Mouse (Mus musculus) cerebral cortex, adult 2 months (tissue): Measurements from ENCODE around the gene Dspp.

Experiments
- WGBS: fragments of 180-500 bp; shearing (Covaris S2); methylation state at CpG from one replicate; pipeline ENCODE4 v1.1.7; 2018; 5-methylcytosine and 5-hydroxymethylcytosine counted together

Gene Dspp

DNA sequence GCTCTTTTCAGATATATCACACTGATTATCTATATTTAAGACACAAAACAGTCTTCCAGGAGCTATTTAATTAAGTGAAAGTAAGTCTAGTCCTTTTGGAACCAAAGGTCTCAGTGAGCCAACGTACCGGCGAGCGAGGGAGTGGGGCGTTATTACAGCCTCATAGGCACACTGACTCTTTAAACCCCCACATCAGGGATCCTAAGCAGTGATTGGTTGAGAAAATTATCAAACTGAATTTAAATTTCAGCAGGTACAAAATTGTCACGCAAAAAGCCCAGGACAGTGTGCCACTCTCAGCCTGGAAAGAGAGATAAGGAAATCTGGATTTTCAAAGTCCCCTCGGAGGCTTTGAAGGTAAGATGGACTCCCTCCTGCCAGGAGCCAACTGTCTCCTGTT is at the start of gene Dspp:
Gene Dspp, plus strand, starts transcription at position 301 of the 400 bp plus-strand sequence.
- WGBS = 94% methylated on average over 7 of the region's 7 CpGs

DNA sequence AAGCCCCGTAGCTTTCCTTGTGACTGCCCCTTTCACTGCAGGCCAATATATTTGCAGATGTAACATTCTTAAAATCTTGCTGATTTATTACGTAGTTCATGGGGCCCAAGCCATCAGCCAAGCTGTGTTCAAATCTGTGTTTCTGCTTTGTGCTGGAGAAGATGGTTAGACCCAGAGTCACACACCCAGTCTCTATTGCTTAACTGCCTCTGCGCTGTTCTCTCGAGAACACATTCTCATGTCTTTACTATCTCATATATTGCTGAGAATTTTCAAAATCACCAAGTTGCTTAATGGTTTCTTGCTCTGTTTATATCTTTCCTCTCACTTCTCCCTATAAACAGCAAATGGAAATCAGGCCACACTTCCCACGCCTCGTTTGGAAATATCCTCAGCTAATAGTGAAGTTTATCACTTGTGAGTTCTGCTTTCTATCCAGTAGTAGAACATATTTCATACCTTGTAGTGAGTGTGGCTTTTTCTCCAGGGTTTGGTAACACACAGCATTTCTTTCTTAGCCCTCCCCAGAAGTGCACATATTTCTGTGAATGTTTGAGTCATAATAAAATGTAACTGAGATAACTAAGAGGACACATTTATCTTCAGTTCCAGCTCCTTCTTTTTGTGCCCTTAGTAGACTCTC is 46.4 kb upstream of the Dspp start:
- WGBS = 68% methylated on average over 6 of the region's 6 CpGs

DNA sequence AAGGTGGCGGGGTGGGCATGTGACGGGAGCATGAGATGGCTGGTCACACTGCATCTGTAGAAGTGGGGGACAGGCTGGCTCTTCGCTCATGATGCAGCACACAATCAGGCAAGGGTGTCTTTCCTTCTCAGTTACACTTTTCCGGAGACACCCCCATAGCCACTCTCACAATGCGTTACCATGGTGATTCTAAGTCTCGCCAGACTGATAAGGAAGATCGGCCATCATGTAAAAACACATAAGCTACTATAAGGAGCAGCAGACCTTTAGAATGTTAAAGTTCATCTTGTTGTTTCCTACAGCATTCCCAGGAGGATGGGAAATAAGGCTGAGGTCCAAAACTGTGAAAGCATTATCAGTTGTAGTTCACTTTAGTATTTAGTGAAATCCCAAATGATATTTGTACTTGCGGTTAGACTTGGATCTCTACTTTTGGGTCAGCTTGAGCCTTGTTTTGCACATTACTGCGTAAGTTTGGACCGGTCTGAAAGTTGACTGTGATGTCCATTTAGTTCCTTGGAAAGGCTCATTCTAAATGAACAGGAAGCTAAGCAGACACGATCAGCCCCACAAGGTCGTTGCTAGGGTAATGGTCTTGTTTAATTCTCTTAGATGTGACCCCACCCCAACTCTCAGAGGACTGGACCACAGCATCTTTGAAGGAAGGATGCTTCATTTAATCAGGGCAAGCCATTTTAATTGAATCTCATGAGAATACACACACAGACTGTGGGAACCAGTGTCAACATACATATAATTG is 43.8 kb upstream of the Dspp start:
- 67% methylated on average over 12 of the region's 12 CpGs for WGBS

DNA sequence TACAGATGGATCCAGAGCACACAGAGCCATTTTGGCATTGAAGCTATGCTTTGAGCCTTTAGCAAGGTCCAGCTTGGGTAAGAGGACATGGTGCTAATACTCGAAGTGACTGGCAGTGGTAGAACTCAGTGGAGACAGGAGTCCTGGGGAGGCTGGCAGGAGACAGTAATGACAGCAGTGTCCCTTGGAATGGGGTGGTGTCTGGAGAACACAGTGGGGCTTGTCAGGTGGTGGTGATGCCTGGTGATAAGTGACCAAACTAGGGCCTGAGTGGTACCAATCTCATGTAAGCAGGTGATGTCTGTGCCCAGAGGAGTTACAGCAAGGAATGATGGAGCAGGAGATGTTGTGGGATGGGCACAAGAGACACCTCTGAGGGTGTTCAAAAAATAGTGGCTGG is 43.2 kb upstream of the Dspp start:
- 82% methylated on average over 1 of the region's 1 CpGs for WGBS

DNA sequence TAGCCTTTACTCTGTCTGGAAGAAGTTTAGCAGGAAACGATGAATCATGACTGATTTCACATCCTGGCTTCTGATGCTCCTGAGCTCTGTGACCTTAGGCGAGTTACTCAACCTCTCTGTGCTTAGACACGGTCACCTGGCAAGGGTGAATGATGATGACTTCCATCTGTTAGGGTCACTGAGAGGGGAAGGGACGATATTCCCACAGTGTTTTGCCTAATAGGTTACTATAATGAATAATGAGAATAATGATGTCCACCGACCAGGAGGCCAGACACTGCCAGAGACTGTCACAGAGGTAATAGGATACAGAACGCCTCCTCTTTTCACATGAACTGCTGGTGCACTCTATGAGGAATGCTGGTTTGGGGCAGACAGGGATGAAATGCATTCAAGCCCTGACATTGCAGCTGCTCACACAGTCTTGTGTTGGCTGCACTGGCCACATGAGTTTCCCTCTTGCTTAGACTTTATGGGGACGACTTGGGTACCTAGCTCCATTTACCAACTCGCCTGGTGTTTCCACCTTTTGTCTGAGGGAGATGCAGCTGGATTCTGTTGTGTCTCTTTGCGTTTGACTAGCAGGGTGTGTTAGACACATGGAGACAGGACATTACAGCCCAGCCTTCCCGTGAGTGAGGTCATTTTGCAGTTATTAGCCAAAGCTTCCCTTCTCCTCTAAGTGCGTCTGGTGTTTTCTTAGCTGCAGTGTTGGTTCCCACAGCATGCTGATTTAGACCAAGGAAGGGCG is 42.1 kb upstream of the Dspp start:
- WGBS = 62% methylated on average over 12 of the region's 12 CpGs

DNA sequence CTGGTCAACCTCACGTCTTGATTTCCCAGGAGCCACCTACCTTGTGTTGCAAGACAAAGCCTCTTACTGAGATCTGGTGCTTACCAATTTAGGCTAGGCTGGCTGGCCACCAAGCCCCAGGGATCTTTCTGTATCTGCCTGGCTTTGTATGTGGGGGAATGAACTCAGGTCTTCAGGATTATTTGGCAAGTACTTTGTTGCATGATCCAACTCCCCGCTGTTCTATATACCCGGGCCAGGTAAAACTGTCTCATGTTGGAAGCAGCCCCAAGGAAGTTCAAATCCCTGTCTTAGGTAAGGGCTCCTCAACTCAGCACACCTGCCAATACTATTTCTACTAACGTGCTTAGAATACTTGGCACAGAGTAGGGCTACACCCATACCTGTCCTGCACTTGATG is 39.6 kb upstream of the Dspp start:
- WGBS = 80% methylated on average over 4 of the region's 4 CpGs

DNA sequence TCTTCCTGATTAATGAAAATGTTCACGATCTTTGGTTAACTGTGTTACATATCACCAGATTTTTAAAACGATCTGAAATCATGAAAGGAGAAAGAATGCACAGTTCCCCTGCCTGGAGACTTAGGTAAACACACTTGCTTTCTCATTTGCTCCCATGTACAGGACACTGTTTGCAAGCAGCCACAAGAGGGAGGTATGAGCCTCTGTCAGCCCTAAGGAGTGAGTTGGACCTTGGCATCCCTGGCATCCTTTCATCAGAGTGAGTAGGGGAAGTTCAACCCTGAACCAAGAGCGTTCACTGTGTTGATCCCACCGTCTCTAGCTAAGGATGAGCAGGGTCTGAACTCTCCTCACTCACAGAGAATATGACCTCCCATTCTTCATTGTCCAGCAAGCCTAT is 39.0 kb upstream of the Dspp start:
- WGBS = 59% methylated on average over 4 of the region's 4 CpGs

DNA sequence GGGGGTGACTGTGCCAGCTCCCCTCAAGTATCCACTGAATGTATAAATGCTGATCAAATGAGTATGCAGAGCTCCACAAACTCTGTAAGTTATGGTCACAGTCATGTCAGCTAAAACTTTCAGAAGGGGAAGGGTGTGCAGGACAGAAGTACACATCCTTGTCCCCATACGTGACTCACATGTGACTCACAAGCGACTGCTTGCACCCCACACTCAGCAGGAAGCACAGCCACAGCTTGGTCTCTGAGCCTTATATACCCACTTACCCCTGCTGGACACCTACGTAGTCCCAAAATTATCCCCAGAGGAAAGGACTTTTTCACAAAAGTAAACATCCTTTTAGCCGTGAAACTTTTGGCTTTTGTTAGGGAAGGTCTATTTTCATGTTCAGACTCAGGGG is 36.8 kb upstream of the Dspp start:
- WGBS = 55% methylated on average over 4 of the region's 4 CpGs

DNA sequence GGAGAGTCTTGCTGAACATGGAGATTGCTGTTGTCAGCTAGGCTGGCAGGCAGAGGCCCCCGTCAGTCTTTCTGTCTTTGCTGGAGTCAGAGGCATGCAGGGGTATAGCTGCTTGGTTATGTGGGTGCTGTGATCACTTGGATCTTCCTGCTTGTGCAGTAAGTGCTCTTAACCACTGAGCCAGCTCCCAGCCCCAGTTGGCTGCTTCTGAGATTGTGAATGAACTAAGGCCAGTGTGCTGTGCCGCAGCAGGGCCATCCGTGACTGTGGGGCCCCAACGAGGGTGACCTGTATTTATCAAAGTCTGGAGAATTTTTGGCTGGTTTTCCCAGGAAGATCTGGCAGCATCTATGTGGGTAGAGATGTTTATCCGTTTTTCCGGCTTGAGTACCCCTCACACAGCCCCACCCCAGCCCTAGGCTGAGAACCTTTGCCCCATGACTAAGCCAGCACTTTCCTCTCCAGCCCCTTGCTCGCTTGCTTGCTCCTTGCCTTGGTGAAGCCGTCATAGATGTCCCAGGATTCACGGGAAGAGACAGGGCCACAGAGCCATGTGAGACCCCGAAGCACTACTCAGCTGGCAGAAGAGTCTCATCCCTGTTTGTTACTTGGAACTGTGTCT is 32.5 kb upstream of the Dspp start:
- WGBS = 78% methylated on average over 10 of the region's 10 CpGs

DNA sequence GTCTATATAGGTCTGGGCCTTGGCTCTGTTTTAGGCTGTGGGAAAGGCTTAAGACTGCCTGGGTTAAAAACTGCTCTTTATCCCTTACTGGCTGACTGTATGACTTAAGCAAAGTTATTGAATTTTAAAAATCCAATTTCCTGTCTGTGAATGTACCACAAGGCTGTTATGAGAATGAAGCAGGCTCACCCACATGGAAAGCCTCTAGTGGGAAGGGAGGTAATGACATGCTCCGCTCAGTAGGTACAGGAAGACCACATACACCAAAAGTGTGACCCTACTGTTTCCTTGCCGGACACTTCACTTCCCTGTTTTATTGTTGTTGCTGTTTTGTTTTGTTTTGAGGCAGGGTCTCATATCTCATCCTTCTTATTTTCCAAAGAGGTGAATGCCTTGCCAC is 29.4 kb upstream of the Dspp start:
- WGBS = 64% methylated on average over 2 of the region's 2 CpGs

DNA sequence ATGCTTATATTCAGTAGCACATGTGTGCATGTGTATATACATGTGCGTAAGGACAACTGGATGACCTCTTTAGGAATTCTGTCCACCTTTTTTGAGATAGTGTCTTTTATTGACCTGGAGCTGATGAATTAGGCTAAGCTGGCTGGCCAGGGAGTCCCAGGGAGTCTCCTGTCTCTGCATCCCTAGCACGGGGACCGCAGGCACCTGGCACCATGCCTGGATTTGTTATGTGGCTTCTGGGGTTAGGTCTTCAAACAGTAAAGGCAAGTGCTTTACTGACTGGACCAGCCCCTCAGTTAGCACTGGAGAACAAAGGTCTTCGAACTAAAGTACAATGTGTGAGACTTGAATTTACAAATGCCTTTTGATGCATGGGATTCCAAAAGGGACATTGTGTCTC is 26.5 kb upstream of the Dspp start:
- 83% methylated on average over 4 of the region's 4 CpGs for WGBS

DNA sequence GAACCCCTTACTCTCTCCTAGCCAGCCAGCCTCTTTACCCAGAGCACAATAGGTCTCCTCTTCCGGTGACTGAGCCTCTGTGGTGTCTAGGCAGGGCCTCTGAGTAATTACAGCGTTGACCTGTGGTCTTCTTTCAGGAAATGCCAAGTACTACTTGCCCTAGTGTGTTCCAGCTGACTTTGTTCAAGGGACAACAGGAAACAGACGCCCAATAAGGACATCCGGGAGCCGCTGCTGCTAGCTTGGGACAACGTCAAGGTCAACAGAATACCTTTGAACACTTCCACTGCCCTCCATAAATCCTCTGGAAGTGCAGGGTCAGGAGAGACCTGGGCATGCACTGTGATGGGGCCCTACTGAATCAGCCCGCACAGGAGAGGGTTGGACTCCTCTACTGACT is 21.2 kb upstream of the Dspp start:
- WGBS = 61% methylated on average over 7 of the region's 7 CpGs

DNA sequence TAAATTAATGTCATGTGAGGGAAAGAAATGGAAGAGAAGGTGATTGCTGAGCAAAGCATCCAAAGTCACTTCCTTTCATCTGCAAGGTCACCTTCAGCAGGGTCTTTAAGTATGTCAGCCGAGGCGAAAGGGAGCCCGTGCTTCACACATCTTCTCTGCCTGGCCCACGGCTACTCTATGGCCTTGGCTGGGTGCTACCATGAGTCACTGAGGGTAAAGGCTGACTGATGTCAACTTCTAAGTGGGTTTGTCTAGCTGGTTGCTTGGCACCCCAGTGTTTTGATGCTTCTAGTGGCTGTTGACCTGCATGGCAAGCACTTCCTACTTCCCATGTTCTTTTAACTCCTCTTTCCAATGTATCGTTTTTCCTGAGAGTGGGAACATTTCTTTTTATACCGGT is 20.3 kb upstream of the Dspp start:
- WGBS = 95% methylated on average over 6 of the region's 6 CpGs

DNA sequence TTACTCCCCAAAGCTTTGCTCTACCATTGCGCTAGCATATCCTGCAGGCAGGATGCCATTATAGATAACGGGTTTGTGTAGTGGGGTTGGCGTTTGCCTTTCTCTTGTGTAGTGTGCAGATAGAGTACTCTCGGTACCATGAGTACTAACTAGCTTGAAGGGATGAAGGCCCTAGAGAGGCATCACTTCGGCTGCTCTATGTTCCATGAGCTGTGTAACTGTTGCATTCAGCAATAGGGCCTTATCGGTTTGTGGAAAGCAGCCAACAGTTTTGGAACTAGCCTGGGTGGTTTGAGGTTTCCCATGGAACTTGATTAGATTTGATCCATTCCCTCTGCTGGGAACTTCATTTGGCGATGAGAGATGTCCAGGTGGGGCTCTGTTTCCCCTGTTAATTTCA is 12.8 kb upstream of the Dspp start:
- 84% methylated on average over 7 of the region's 7 CpGs for WGBS

DNA sequence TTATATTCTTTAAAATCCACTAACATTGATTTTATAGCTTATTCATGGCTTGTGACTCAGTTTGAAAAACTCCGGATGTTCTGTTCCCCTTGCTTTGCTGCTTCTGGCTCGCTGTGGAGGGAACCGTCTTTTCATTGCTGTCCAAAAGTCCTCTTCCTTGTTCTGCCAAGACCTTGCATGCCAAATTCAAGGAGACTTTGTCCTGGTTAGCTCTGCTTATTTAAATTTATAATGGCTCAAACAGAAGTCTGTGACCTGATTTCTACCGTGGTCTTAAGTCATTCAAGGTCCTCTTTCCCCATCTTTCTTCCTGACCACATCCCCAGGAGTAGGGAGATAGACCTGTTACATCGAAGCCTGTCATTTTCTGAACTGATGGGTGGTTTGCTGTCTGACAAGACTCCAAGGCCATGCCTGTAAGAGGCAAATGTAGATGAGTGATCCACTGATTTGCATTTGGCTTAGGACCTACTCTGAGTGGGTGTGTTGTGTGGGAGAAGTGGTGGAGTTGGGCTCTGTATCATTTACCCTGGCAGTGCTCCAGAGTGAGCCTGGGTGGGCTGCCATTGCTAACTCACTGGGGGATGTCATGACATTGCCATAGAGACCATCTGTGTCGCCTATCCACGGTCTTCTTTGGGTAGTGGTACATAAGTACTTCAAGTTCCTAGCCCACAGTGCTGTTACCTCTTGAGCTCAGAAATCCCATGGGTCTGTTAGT is 12.0 kb upstream of the Dspp start:
- WGBS = 50% methylated on average over 7 of the region's 7 CpGs

DNA sequence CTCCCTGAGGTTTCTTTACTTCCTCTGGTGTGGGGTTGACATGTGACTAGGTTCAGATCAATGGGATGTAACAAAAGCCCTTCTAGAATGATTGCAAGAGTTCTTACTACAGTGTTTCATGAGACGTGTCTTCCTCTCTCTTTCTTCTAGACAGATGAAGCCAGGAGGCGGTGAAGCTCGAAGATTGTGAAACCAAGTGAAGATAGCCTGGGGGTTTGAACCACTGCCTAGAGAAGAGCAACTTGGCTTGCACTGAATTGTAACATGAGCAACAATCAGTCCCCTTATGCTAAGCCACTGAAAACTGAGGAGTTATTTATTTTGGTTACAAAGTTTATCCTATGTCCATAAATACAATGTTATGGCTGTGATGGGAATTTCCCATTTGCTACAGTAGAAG is 9.9 kb upstream of the Dspp start:
- 87% methylated on average over 3 of the region's 3 CpGs for WGBS

DNA sequence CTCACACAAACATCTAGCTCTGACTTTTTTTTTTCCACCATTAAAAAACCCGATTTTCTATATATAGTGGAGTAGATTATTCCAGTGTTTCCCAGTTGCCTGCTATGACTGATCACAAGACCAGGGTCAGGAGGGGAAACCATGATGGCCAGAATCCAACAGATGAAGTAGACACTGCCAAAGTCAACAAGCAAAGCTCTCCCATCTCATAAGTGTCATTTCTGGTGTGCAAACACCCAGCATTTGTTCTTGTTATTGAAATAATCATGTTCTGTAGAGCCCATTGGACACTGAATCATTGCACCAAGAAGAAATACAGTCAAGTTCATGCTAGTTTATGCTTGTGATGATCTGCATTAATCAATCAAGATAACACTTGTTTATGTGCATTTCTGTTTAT is 9.1 kb upstream of the Dspp start:
- 81% methylated on average over 1 of the region's 1 CpGs for WGBS

DNA sequence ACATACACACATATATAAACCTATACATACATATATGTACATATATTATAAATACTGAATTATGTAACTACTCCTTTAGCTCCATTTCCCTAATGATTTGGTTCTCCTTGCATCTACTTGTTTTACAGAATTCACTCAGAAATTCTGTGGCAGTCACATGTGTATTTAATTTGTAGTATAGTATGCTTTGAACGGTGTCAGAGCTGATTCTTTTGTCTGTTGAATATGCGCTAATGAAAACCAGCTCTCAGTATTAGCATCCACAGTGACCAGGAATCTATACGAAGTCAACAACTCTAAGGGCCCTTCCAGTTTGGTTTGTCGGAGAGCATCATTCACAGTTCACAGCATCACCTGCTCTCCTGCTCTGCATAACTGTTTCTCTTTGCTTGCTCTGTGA is 7.0 kb upstream of the Dspp start:
- 89% methylated on average over 4 of the region's 4 CpGs for WGBS

DNA sequence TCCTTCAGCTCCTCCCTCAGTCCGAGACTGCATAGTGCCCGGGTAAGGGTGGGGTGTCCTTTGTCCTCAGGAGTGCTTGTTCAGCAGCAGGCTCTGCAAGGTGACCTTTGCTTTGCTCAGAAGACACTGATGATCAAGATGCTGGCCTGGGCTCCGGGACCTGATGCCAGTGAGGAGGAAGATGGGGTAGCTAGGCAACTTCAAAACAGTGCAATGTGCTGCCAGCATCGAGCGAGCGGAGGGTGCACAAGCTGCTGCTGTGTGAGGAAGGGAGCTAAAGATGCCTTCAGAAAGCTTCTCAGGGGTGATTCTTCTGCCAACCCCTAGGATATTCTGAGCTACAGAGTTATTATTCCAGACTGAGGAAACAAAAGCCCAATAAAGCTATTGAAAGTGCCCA is 2.6 kb downstream of the Dspp start:
- WGBS = 48% methylated on average over 6 of the region's 6 CpGs

DNA sequence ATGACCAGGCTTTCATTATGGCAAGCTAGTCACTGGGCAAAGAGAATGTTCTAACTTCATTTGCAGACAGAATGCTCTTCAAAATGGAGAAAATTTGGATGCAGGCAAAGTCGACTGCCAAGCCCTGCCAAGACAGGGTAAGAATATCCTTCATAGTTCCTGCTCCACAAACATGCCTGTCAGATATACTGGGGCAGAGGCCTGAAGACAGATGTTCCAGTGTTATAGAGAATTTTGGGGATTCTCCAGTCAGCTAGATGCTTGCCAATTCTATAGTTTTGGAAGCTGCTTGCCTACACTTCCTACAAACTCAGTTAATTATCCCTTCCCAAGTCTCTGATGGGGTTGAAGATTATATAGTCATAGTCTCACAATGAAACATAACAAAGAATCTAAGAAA is 13.2 kb downstream of the Dspp start:
- 36% methylated on average over 1 of the region's 1 CpGs for WGBS

DNA sequence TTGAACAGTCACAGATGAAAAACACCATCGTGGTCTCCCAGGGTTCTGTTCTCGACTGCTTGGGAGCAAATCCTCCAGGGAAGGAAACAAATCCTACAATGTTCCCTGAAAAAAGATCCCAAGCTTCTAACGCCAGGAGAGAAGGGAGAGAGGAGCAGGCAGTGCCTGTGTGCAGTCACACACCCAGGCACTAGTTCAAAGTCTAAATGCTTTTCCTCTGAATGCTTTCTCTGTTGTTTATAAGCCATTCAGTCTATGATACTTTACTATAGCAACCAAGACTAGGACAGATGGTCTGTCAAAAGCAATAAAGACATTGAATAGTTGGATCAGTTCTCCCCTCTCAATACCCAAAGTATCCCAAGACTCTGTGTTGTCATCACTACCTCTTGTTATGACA is 16.8 kb downstream of the Dspp start:
- 29% methylated on average over 3 of the region's 3 CpGs for WGBS

DNA sequence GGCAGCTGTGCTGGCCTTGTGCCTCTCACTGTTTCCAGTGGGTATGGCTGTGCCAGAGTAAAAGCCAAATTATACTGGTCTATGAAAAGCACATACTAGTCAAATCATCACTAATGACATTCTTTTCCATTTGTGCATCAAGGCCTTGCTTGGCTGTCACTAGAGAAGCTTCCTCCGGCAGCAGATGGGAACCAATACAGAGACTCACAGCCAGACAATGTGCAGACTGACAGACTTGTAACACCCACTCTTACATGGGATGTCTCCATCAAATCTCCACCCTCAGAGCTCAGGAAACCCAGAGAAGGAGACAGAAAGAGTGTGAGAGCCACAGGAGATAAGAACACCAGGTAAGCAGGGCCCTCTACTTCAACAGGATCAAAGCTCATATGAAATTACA is 24.6 kb downstream of the Dspp start:
- 41% methylated on average over 1 of the region's 1 CpGs for WGBS
